Mouse (Mus musculus) MEL (cell line): ENCODE measurements around the gene Gfra4.

ENCODE experiments used
- CTCF ChIP-seq, 3 experiments: IDR thresholded peaks in 2 of 3; conservative IDR thresholded peaks in 1 of 3; 2 replicates each; pipeline ENCODE4 v1.5.1; 2011 to 2012; ENCODE audit warnings: low read length in 3 of 3, low read depth in 2 of 3, mild to moderate bottlenecking in 2 of 3, improper control_type of control experiment in 1 of 3, inconsistent platforms in 1 of 3, mixed read lengths in 1 of 3, moderate library complexity in 1 of 3; ENCODE audit not compliant: control insufficient read depth in 1 of 3, insufficient read depth in 1 of 3, poor library complexity in 1 of 3, severe bottlenecking in 1 of 3
- EP300 ChIP-seq, 2 experiments: IDR thresholded peaks; 2 replicates each; pipeline ENCODE4 v1.6.1; 2011; ENCODE audit warnings: improper control_type of control experiment in 2 of 2, low read length in 2 of 2, low read depth in 1 of 2, mild to moderate bottlenecking in 1 of 2
- ETS1 ChIP-seq: IDR thresholded peaks from 2 replicates; pipeline ENCODE4 v1.6.1; 2012; ENCODE audit warnings: low read depth, mild to moderate bottlenecking, inconsistent platforms, low read length, improper control_type of control experiment, moderate library complexity
- GATA1 ChIP-seq: IDR thresholded peaks from 2 replicates; pipeline ENCODE4 v1.6.1; 2011; ENCODE audit warnings: low read depth, low read length, improper control_type of control experiment
- MAX ChIP-seq: IDR thresholded peaks from 2 replicates; pipeline ENCODE4 v1.6.1; 2011; ENCODE audit warnings: low read length, improper control_type of control experiment
- POLR2A ChIP-seq, 2 experiments: IDR thresholded peaks; 2 replicates each; pipeline ENCODE4 v1.6.1; 2011 to 2012; ENCODE audit warnings: low read length in 2 of 2, mild to moderate bottlenecking in 2 of 2, control low read depth in 1 of 2, improper control_type of control experiment in 1 of 2, low read depth in 1 of 2, moderate library complexity in 1 of 2; ENCODE audit not compliant: control insufficient read depth in 1 of 2, insufficient read depth in 1 of 2, poor library complexity in 1 of 2
- RCOR1 ChIP-seq: IDR thresholded peaks from 2 replicates; pipeline ENCODE4 v1.6.1; 2012; ENCODE audit warnings: low read depth, mild to moderate bottlenecking, inconsistent platforms, low read length, improper control_type of control experiment
- SIN3A ChIP-seq: IDR thresholded peaks from 2 replicates; pipeline ENCODE4 v1.6.1; 2012; ENCODE audit warnings: low read length, improper control_type of control experiment, inconsistent platforms
- TCF12 ChIP-seq: IDR thresholded peaks from 2 replicates; pipeline ENCODE4 v1.6.1; 2014; ENCODE audit warnings: low read depth, mild to moderate bottlenecking, inconsistent platforms, low read length, improper control_type of control experiment, moderate library complexity
- ZC3H11A ChIP-seq: IDR thresholded peaks from 2 replicates; pipeline ENCODE4 v1.6.1; 2012; ENCODE audit warnings: low read depth, mild to moderate bottlenecking, inconsistent platforms, low read length, improper control_type of control experiment

DNA sequence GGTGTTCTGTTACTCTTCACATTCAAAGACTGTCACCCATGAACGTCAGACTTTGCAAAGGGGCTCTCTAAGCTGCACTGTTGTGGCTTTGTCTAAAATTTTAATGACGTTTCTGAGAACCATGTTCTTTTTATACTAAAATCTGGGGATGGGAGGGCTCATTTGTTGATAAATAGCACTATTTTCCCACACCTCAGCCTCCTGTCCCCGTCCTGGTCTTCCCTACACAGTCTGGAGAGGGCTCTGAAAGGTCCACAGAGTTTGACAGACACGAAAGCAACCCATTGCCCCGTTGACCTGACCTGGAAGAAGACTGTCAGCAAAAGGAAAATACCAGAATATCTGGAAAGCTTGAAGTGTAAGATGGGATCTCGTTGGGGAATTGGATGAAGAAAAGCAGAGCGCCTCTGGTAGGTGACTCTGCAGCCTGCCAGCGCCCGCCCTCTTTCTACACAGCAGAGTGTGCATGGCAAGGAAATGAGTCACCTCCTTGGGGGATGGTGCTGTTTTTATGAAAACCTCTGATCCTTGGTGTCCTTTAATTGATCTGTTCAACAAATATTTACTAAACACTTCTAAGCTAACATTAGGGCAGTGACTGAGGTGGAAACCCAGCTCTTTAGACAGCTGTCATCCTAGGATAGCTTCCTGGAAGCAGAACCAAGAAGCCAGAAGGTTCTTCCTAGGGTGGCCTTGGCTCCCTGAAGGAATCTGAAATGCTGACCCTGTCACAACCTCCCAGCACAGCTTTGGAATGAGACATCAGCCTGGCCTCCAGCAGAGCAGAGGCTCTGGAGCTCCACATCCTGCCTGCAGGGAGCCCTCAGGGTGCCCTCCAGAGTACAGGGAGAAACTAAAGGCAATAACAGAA lies 13.6 kb downstream of the Gfra4 start:
- no peak for TF ChIP-seq GATA1
- no peak for TF ChIP-seq POLR2A (IDR thresholded peaks at IDR 0.05; ENCODE audit: control insufficient read depth in 1 of 2, insufficient read depth in 1 of 2, low read depth in 1 of 2, low read length in 2 of 2, poor library complexity in 1 of 2)
- no peak for TF ChIP-seq CTCF (IDR thresholded peaks at IDR 0.05 in 2 of 3, conservative IDR thresholded peaks at IDR 0.05 in 1 of 3; ENCODE audit: control insufficient read depth in 1 of 3, insufficient read depth in 1 of 3, low read depth in 2 of 3, low read length in 3 of 3, poor library complexity in 1 of 3, severe bottlenecking in 1 of 3)
- no peak for TF ChIP-seq ETS1
- no peak for TF ChIP-seq EP300 (IDR thresholded peaks at IDR 0.05; ENCODE audit: low read depth in 1 of 2, low read length in 2 of 2)
- TF ChIP-seq ZC3H11A = no peak
- no peak for TF ChIP-seq RCOR1
- no peak for TF ChIP-seq TCF12
- no peak for TF ChIP-seq MAX
- no peak for TF ChIP-seq SIN3A
